Mouse (Mus musculus): ENCODE results near the gene Cacna1e. TPM values are rescaled to one million over a fixed set of nuclear protein-coding genes. Genes with fewer than 3 reads are reported as not detected.
A peak's percentile ranks its signal among the peaks of the same experiment; 100 is the strongest.

The Cacna1e gene
- polyA plus RNA-seq, 1 experiment: 0.28 TPM

DNA sequence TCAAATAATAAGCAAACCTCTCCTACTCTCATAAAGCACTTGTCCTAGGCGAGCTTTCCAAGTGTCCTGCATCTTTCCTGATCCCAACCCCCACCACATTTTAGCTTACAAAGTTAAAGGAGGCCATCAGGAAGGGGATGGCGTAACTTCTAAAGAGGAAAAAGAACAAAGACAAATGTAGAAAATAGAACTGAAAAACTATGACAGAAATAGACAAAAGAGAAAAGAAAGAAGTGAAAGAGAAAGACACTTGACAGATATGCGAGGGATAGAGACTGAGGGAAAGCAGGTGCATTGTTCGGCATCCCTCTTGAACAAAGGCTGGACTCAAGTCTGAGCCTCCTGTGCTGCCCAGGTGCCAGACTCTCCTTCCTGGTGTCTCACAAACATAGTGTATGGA lies 246.5 kb downstream of the Cacna1e start:
- Histone ChIP-seq H3K36me3 (ENCODE audit: control insufficient read depth, insufficient read depth, low read length) (no peaks in the 10 kb centered on the region), H3K27me3 (replicated peaks; ENCODE audit: control insufficient read depth, insufficient read depth, low read length) (no peaks in the 10 kb centered on the region), H3K27ac (ENCODE audit: insufficient read depth, low read depth, low read length) (no peak overlapping the region), H3K4me3 (ENCODE audit: insufficient read depth, low read depth, low read length) (no peak overlapping the region), H3K4me1 (ENCODE audit: control insufficient read depth, insufficient read depth, low read length) (no peaks in the 10 kb centered on the region)
- WGBS: 80% methylated on average over 4 of the region's 4 CpGs
- no peak for DNase-seq
- TF ChIP-seq POLR2A (IDR thresholded peaks at IDR 0.05; ENCODE audit: low read depth, low read length) (no peak), CTCF (conservative IDR thresholded peaks at IDR 0.05; ENCODE audit: insufficient read depth, insufficient read length, low read depth, low read length) (no peak)

DNA sequence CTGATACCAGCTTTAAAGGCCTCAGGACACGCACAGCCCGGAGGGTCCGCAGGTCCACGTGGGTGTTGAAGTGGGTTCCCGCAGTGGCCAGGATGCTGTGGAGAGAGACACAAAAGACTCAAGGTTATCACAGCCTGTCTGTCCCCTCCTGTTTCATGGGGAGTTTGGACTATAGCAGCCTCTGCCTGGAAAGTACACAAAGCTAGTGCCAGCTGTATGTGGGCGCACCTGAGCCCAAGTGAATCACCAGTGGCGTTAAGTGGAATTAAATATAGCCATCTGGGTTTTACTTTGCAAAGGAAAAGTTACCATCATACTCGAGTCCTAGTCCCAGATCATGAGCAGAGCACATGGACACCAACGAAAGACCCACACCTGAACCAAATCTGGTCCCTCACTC lies 248.5 kb downstream of the Cacna1e start:
- H3K4me3 ChIP-seq (ENCODE audit: insufficient read depth, low read depth, low read length): no peak overlapping the region
- no peak overlapping the region for H3K27ac ChIP-seq (ENCODE audit: insufficient read depth, low read depth, low read length)
- no peaks in the 10 kb centered on the region for H3K4me1 ChIP-seq (ENCODE audit: control insufficient read depth, insufficient read depth, low read length)
- H3K27me3 ChIP-seq (replicated peaks; ENCODE audit: control insufficient read depth, insufficient read depth, low read length): no peaks in the 10 kb centered on the region
- H3K36me3 ChIP-seq (ENCODE audit: control insufficient read depth, insufficient read depth, low read length): no peaks in the 10 kb centered on the region
- TF ChIP-seq POLR2A (IDR thresholded peaks at IDR 0.05; ENCODE audit: low read depth, low read length) (no peak), CTCF (conservative IDR thresholded peaks at IDR 0.05; ENCODE audit: insufficient read depth, insufficient read length, low read depth, low read length) (no peak)
- 88% methylated on average over 9 of the region's 9 CpGs for WGBS
- no peak for DNase-seq

DNA sequence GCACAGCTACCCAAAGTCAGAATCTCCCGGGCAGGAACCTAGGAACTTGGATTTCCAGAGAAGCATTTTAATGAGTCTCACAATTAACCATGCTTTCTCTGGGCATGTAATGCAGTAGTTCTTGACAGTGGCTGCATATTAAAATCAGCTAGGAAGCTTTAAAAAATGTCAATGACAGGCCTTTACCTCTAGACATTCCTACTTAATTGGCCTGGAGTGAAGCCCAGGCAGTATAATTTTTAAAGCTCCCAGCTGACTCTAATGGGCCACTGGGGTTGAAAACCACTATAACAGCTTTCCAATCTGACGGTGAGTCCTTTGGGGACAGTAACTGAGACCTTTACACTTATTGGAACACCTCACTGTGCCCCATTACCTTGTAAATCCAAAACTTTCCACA lies 251.4 kb downstream of the Cacna1e start:
- DNase-seq: peak; percentile 2
- 55% methylated on average over 2 of the region's 2 CpGs for WGBS
- Histone ChIP-seq H3K27ac (ENCODE audit: insufficient read depth, low read depth, low read length) (no peak overlapping the region), H3K4me3 (ENCODE audit: insufficient read depth, low read depth, low read length) (no peak overlapping the region), H3K27me3 (replicated peaks; ENCODE audit: control insufficient read depth, insufficient read depth, low read length) (no peaks in the 10 kb centered on the region), H3K4me1 (ENCODE audit: control insufficient read depth, insufficient read depth, low read length) (no peaks in the 10 kb centered on the region), H3K36me3 (ENCODE audit: control insufficient read depth, insufficient read depth, low read length) (no peaks in the 10 kb centered on the region)
- TF ChIP-seq POLR2A (IDR thresholded peaks at IDR 0.05; ENCODE audit: low read depth, low read length): no peak
- no peak for TF ChIP-seq CTCF (conservative IDR thresholded peaks at IDR 0.05; ENCODE audit: insufficient read depth, insufficient read length, low read depth, low read length)

DNA sequence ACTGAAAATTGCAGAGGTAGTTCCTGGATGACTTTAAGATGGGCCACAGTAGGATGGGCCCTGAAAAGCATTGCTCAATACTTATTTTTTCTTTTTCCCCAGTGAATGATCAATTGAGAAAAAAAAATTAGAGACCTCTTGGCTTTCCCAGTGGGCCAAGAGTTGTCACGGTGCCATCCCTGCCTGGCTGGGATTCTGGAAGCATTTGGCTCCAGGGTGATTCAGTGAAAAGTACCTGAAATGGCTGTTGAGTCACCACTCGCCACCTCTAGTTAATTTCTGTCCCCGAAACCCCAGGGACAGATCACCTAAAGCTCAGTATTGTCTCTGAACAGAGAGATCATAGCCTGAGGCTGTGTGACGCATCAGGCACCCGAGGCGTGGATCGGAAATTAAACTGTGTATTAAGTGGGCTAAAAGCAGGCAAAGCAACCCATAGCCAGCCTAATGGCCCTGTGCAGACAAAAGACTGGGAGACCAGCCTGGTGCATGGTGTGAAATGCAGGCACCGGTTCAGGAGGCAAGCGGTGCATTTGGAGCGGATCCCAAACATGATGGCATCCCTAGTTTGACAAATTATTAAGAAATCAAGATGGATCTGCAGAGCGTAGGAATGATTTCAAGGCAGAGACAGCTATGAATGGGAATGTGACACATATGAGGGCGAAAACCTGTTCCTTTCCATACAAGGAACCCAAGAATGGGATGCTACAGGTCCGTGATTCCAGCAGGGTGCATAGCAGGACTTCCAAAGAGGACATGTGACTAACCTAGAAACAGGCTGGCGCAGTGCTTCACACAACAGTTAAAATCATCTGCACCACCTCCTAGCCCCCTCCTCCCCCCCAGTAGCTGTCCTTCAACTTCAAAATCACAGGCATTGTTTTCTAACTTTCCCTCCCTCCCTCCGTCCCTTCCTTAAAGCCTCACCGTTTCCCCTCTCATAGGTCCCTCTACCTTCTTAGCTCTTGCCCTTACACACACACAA lies 261.3 kb downstream of the Cacna1e start:
- Histone ChIP-seq H3K4me3 (ENCODE audit: insufficient read depth, low read depth, low read length) (no peak overlapping the region), H3K27ac (ENCODE audit: insufficient read depth, low read depth, low read length) (no peak overlapping the region), H3K4me1 (ENCODE audit: control insufficient read depth, insufficient read depth, low read length) (no peaks in the 10 kb centered on the region), H3K27me3 (replicated peaks; ENCODE audit: control insufficient read depth, insufficient read depth, low read length) (no peaks in the 10 kb centered on the region; the same call in 1 of the 2 replicates), H3K36me3 (ENCODE audit: control insufficient read depth, insufficient read depth, low read length) (no peaks in the 10 kb centered on the region)
- TF ChIP-seq POLR2A (IDR thresholded peaks at IDR 0.05; ENCODE audit: low read depth, low read length): no peak
- no peak for TF ChIP-seq CTCF (conservative IDR thresholded peaks at IDR 0.05; ENCODE audit: insufficient read depth, insufficient read length, low read depth, low read length)
- 90% methylated on average over 16 of the region's 16 CpGs for whole genome bisulfite sequencing
- no peak for DNase-seq

DNA sequence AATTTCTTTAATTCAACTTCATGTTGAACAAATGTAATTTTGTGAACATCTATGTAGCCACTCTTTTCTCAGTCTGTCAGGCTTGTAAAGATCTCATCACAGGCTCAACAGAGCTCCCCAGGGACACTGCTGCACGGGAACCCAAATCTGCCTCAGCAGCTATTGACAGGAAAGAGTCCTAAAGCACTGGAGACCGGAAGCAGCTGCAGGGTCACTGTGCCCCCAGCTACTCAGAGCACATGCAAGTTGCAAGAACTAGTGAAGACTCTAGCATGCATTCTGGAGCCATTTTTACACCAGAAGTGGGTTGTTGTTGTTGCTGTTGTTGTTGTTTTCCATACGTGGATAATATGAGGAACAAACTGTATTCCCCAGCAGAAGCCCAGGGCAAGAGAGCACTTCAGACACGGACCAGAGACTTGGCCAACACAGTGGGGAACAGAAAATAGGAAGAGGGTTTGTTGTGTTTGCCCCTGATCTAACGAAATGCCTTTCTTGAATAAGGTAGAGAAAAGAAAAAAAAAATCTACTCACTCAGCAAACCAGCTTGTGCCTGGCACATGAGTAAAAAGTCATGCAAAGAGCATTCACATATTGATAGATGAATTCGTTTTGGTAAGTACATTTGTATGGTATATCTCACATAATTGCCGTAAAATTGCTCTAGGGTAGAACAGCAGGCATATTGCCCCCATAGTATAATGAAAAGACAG lies 266.4 kb downstream of the Cacna1e start:
- TF ChIP-seq POLR2A (IDR thresholded peaks at IDR 0.05; ENCODE audit: low read depth, low read length): no peak
- no peak for TF ChIP-seq CTCF (conservative IDR thresholded peaks at IDR 0.05; ENCODE audit: insufficient read depth, insufficient read length, low read depth, low read length)
- H3K4me1 ChIP-seq (ENCODE audit: control insufficient read depth, insufficient read depth, low read length): no peaks in the 10 kb centered on the region
- H3K27ac ChIP-seq (ENCODE audit: insufficient read depth, low read depth, low read length): no peak overlapping the region
- 56% methylated on average over 7 of the region's 7 CpGs for WGBS
- H3K36me3 ChIP-seq (ENCODE audit: control insufficient read depth, insufficient read depth, low read length): no peaks in the 10 kb centered on the region
- no peak overlapping the region for H3K4me3 ChIP-seq (ENCODE audit: insufficient read depth, low read depth, low read length)
- no peaks in the 10 kb centered on the region for H3K27me3 ChIP-seq (replicated peaks; ENCODE audit: control insufficient read depth, insufficient read depth, low read length)
- no peak for DNase-seq

DNA sequence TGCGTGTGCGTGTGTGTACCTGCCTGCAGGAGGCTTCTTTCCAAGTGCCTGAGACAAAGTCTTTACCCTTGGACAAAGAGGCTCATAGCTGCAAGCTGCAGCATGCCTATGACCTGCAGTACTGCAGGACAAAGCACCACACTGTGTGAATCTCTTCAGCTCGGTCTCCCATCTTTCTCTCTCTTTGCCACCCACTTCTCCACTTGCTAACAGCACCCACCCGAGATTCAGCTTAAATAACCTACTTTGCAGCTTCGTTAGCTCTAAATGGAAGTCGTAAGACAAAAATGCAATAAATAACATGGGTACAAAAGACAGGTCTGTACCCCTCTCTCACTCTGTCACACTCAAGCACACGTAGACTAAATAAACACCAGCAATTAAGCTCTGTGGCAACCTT lies 268.5 kb downstream of the Cacna1e start:
- Histone ChIP-seq H3K4me1 (ENCODE audit: control insufficient read depth, insufficient read depth, low read length) (no peaks in the 10 kb centered on the region), H3K27ac (ENCODE audit: insufficient read depth, low read depth, low read length) (no peak overlapping the region), H3K27me3 (replicated peaks; ENCODE audit: control insufficient read depth, insufficient read depth, low read length) (no peaks in the 10 kb centered on the region), H3K36me3 (ENCODE audit: control insufficient read depth, insufficient read depth, low read length) (no peaks in the 10 kb centered on the region), H3K4me3 (ENCODE audit: insufficient read depth, low read depth, low read length) (no peak overlapping the region)
- WGBS: 60% methylated on average over 7 of the region's 7 CpGs
- TF ChIP-seq POLR2A (IDR thresholded peaks at IDR 0.05; ENCODE audit: low read depth, low read length): no peak
- no peak for TF ChIP-seq CTCF (conservative IDR thresholded peaks at IDR 0.05; ENCODE audit: insufficient read depth, insufficient read length, low read depth, low read length)
- no peak for DNase-seq

DNA sequence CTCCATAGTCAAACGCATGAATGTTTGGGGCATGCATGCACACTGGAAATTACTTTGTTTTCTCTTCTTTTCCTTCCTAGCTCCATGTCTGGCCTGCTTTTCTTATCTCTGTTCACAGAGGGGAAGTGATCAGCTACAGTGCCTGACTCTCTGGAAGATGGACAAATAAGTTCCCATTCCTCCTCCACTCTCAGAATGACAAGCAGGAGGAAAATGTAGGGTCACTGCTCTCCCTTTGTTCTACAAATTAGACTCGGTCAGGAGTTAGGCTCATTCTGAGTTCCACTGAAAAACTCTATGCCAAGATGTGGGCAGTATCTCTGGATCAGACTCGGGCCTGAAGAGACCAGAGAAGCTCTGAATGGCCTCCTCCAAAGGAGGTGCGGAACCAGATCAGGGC lies 275.8 kb downstream of the Cacna1e start:
- Histone ChIP-seq H3K4me3 (ENCODE audit: insufficient read depth, low read depth, low read length) (no peak overlapping the region), H3K36me3 (ENCODE audit: control insufficient read depth, insufficient read depth, low read length) (no peaks in the 10 kb centered on the region), H3K27me3 (replicated peaks; ENCODE audit: control insufficient read depth, insufficient read depth, low read length) (no peaks in the 10 kb centered on the region), H3K4me1 (ENCODE audit: control insufficient read depth, insufficient read depth, low read length) (no peaks in the 10 kb centered on the region), H3K27ac (ENCODE audit: insufficient read depth, low read depth, low read length) (no peak overlapping the region)
- TF ChIP-seq POLR2A (IDR thresholded peaks at IDR 0.05; ENCODE audit: low read depth, low read length): no peak
- TF ChIP-seq CTCF (conservative IDR thresholded peaks at IDR 0.05; ENCODE audit: insufficient read depth, insufficient read length, low read depth, low read length): no peak
- 64% methylated on average over 4 of the region's 4 CpGs for WGBS
- no peak for DNase-seq
